In genomic region chr7:107656451-107656850, GRCm38 (mm10) we compare ENCODE assay signal across 31 mouse cellular contexts. TPM values are rescaled to one million over a fixed set of nuclear protein-coding genes. Genes with fewer than 3 reads are reported as not detected.
"Had no signal": no experiment of that assay in that cellular context is flagged by ENCODE, and none has a peak within 500 bp of the region (broad histone marks: within the 10 kb centered on the region; RNA-seq: fewer than 3 reads in every experiment).

No protein-coding gene starts in this region.

- DNase-seq: kidney, adult 8-10 months; kidney, postnatal 10 days; kidney, postnatal 36 days; layer of hippocampus, postnatal 36 days; lung, adult 18-20 months; lung, postnatal 10 days; lung, postnatal 4 days; midbrain, embryonic 14.5 days; thymus, adult 18-20 months; thymus, postnatal 36 days had no signal

- H3K4me2 ChIP-seq: kidney, embryonic 15.5 days; lung, embryonic 15.5 days; midbrain, embryonic 11.5 days had no signal

- H3K27me3 ChIP-seq: kidney, embryonic 15.5 days; lung, embryonic 15.5 days had no signal

- H3K4me3 ChIP-seq: kidney, embryonic 15.5 days; left cerebral cortex, adult 2 months; lung, embryonic 15.5 days; megakaryocyte, embryonic 14.5 days had no signal

- H3K9me3 ChIP-seq: kidney, embryonic 15.5 days; lung, embryonic 15.5 days; megakaryocyte, embryonic 14.5 days had no signal

- H3K27ac ChIP-seq: kidney, embryonic 15.5 days; left cerebral cortex, adult 2 months; liver, embryonic 14.5 days; lung, embryonic 15.5 days had no signal

- H3K9ac ChIP-seq: kidney, embryonic 15.5 days; liver, embryonic 14.5 days; lung, embryonic 15.5 days had no signal

- H3K36me3 ChIP-seq: kidney, embryonic 15.5 days; lung, embryonic 15.5 days had no signal

RNA-seq across cellular contexts. Expression of gene 5330417H12Rik, which starts 31.5 kb away (rescaled TPM):
- total RNA-seq: layer of hippocampus, adult 8-10 months; layer of hippocampus, postnatal 10 days; layer of hippocampus, postnatal 36 days; left cerebral cortex, adult 2 months; left cerebral cortex, postnatal 10 days; left cerebral cortex, postnatal 36 days; liver, adult 2 months; midbrain, postnatal 0 days had no signal
- polyA plus RNA-seq: kidney, embryonic 15.5 days; limb, embryonic 11.5 days; limb, embryonic 14.5 days; liver, adult 2 months; liver, embryonic 14.5 days; lung, embryonic 15.5 days; midbrain, embryonic 11.5 days; midbrain, embryonic 14.5 days; midbrain, postnatal 0 days; neural tube, embryonic 11.5 days; neural tube, embryonic 14.5 days; small intestine, adult 2 months; spleen, adult 2 months; stomach, embryonic 16.5 days; testis, adult 2 months; urinary bladder, adult 2 months had no signal
